Comparison of ENCODE assay signal across 29 mouse cellular contexts in genomic region chr11:33586614-33587013, GRCm38 (mm10). TPM values are rescaled to one million over a fixed set of nuclear protein-coding genes. Genes with fewer than 3 reads are reported as not detected.
"Had no signal": no experiment of that assay in that cellular context is flagged by ENCODE, and none has a peak within 500 bp of the region (broad histone marks: within the 10 kb centered on the region; RNA-seq: fewer than 3 reads in every experiment).

No protein-coding gene starts in this region.

- H3K9ac ChIP-seq: heart, embryonic 12.5 days; hindbrain, embryonic 12.5 days; hindbrain, embryonic 14.5 days; intestine, embryonic 15.5 days; limb, embryonic 12.5 days; liver, embryonic 13.5 days; liver, embryonic 15.5 days had no signal

- H3K27ac ChIP-seq: gastrocnemius, adult 2 months; heart, embryonic 10.5 days; hindbrain, embryonic 10.5 days; hindbrain, embryonic 12.5 days; hindbrain, embryonic 14.5 days; intestine, embryonic 15.5 days; layer of hippocampus, adult 2 months; left cerebral cortex, adult 2 months; limb, embryonic 10.5 days; limb, embryonic 12.5 days; liver, embryonic 13.5 days; liver, embryonic 15.5 days had no signal

- H3K4me3 ChIP-seq: gastrocnemius, adult 2 months; heart, embryonic 10.5 days; heart, embryonic 12.5 days; hindbrain, embryonic 10.5 days; hindbrain, embryonic 12.5 days; intestine, embryonic 15.5 days; layer of hippocampus, adult 2 months; left cerebral cortex, adult 2 months; limb, embryonic 10.5 days; limb, embryonic 12.5 days; liver, embryonic 13.5 days; liver, embryonic 15.5 days had no signal

- H3K9me3 ChIP-seq: heart, embryonic 10.5 days; heart, embryonic 12.5 days; hindbrain, embryonic 10.5 days; hindbrain, embryonic 12.5 days; intestine, embryonic 15.5 days; limb, embryonic 10.5 days; limb, embryonic 12.5 days; liver, embryonic 13.5 days; liver, embryonic 15.5 days had no signal

- DNase-seq: gastrocnemius, adult 2 months; gastrocnemius, postnatal 10 days; gastrocnemius, postnatal 25 days; heart, adult 18-20 months; heart, postnatal 10 days; heart, postnatal 4 days; kidney, adult 8-10 months; kidney, postnatal 10 days; kidney, postnatal 4 days; liver; liver, embryonic 13.5 days had no signal

- ATAC-seq: hindbrain, embryonic 16.5 days; inflammation-experienced regulatory T-cells, adult 6 months; intestine, embryonic 15.5 days; intestine, postnatal 0 days had no signal

- H3K27me3 ChIP-seq: heart, embryonic 12.5 days; hindbrain, embryonic 12.5 days; intestine, embryonic 15.5 days; limb, embryonic 12.5 days; liver, embryonic 13.5 days; liver, embryonic 15.5 days had no signal

- H3K36me3 ChIP-seq: heart, embryonic 10.5 days; heart, embryonic 12.5 days; hindbrain, embryonic 10.5 days; hindbrain, embryonic 12.5 days; intestine, embryonic 15.5 days; limb, embryonic 10.5 days; limb, embryonic 12.5 days; liver, embryonic 13.5 days; liver, embryonic 15.5 days had no signal

- H3K4me2 ChIP-seq: heart, embryonic 12.5 days; hindbrain, embryonic 12.5 days; hindbrain, embryonic 14.5 days; intestine, embryonic 15.5 days; limb, embryonic 12.5 days; liver, embryonic 11.5 days; liver, embryonic 13.5 days; liver, embryonic 15.5 days had no signal

- H3K4me1 ChIP-seq: heart, embryonic 10.5 days; heart, embryonic 12.5 days; hindbrain, embryonic 10.5 days; hindbrain, embryonic 12.5 days; intestine, embryonic 15.5 days; limb, embryonic 10.5 days; limb, embryonic 12.5 days; liver, embryonic 13.5 days; liver, embryonic 15.5 days had no signal

RNA-seq across cellular contexts. Expression of gene Gabrp, which starts 7.9 kb away (rescaled TPM):
- polyA plus RNA-seq: frontal cortex, adult 2 months; heart, embryonic 14.5 days; hindbrain, embryonic 14.5 days; hindbrain, embryonic 16.5 days; inflammation-experienced regulatory T-cells, adult 6 months; intestine, postnatal 0 days; liver, embryonic 15.5 days had no signal

RNA-seq across cellular contexts. Expression of gene D130052B06Rik, which starts 12.5 kb away (rescaled TPM):
- polyA plus RNA-seq: frontal cortex, adult 2 months; heart, embryonic 10.5 days; heart, embryonic 12.5 days; heart, embryonic 14.5 days; heart, embryonic 16.5 days; hindbrain, embryonic 14.5 days; hindbrain, embryonic 16.5 days; inflammation-experienced regulatory T-cells, adult 6 months; intestine, embryonic 15.5 days; intestine, postnatal 0 days; limb, embryonic 10.5 days; liver, embryonic 11.5 days; liver, embryonic 13.5 days; liver, embryonic 15.5 days had no signal
